Mouse (Mus musculus): ENCODE measurements around the gene Atf7. TPM values are rescaled to one million over a fixed set of nuclear protein-coding genes. Genes with fewer than 3 reads are reported as not detected.

Gene Atf7
- polyA plus RNA-seq, 1 experiment from 2014 or later, result 46.2 TPM

- ATAC-seq (ENCODE audit: insufficient number of reproducible peaks, insufficient read depth, low FRiP score, low TSS enrichment, low read depth), result no peak
- Histone ChIP-seq H3K4me1 (peaks cover 19% of the 10 kb centered on the region), H3K9ac (0 out of 2 replicates have a peak overlapping the region, but pooled peaks have one; percentile 7), H3K27me3 (no peaks in the 10 kb centered on the region), H3K9me3 (no peaks in the 10 kb centered on the region), H3K4me2 (no peak overlapping the region), H3K36me3 (peaks cover 43% of the 10 kb centered on the region), H3K4me3 (no peak overlapping the region), H3K27ac (no peak overlapping the region)
- WGBS, result 77% methylated on average over 4 of the region's 4 CpGs
These were observed 104.8 kb downstream of the Atf7 start for GRCm38 (mm10) chr15:102520416-102520815.

- no peak for ATAC-seq (ENCODE audit: insufficient number of reproducible peaks, insufficient read depth, low FRiP score, low TSS enrichment, low read depth)
- H3K9me3 ChIP-seq, result no peaks in the 10 kb centered on the region
- peaks cover 41% of the 10 kb centered on the region for H3K36me3 ChIP-seq
- H3K4me3 ChIP-seq, result peak overlapping the region; percentile 70
- peak overlapping the region; percentile 89 for H3K9ac ChIP-seq
- H3K27me3 ChIP-seq, result no peaks in the 10 kb centered on the region
- H3K27ac ChIP-seq, result peak overlapping the region; percentile 100
- H3K4me2 ChIP-seq, result peak overlapping the region; percentile 88
- H3K4me1 ChIP-seq, result peaks cover 26% of the 10 kb centered on the region
- 64% methylated on average over 17 of the region's 17 CpGs for WGBS
These were observed 105.8 kb downstream of the Atf7 start for GRCm38 (mm10) chr15:102519211-102520141.

- H3K9me3 ChIP-seq, result no peaks in the 10 kb centered on the region
- 20% methylated on average over 9 of the region's 9 CpGs for WGBS
- peak overlapping the region; percentile 100 for H3K27ac ChIP-seq
- peak overlapping the region; percentile 88 for H3K4me2 ChIP-seq
- no peak for ATAC-seq (ENCODE audit: insufficient number of reproducible peaks, insufficient read depth, low FRiP score, low TSS enrichment, low read depth)
- peak overlapping the region; percentile 70 for H3K4me3 ChIP-seq
- peaks cover 26% of the 10 kb centered on the region for H3K4me1 ChIP-seq
- H3K36me3 ChIP-seq, result peaks cover 34% of the 10 kb centered on the region
- H3K9ac ChIP-seq, result peak overlapping the region; percentile 89
- no peaks in the 10 kb centered on the region for H3K27me3 ChIP-seq
These were observed 106.4 kb downstream of the Atf7 start for GRCm38 (mm10) chr15:102518859-102519201.

- under 1% methylated on average over 60 of the region's 60 CpGs for WGBS
- ATAC-seq (ENCODE audit: insufficient number of reproducible peaks, insufficient read depth, low FRiP score, low TSS enrichment, low read depth), result peak; percentile 92
- H3K9me3 ChIP-seq, result no peaks in the 10 kb centered on the region
These were observed 107.0 kb downstream of the Atf7 start, which contains the start of gene Tarbp2 for GRCm38 (mm10) chr15:102517976-102518858. TSS of gene Tarbp2 (plus strand) at chr15:102518192.

GRCm38 (mm10) chr15:102517631-102517975, 107.7 kb downstream of the Atf7 start:
- WGBS, result under 1% methylated on average over 10 of the region's 10 CpGs
- peak overlapping the region; percentile 83 for H3K9ac ChIP-seq
- no peaks in the 10 kb centered on the region for H3K27me3 ChIP-seq
- H3K36me3 ChIP-seq, result peaks cover 25% of the 10 kb centered on the region
- H3K27ac ChIP-seq, result peak overlapping the region; percentile 100
- H3K4me3 ChIP-seq, result peak overlapping the region; percentile 70
- H3K4me1 ChIP-seq, result peaks cover 30% of the 10 kb centered on the region
- no peak for ATAC-seq (ENCODE audit: insufficient number of reproducible peaks, insufficient read depth, low FRiP score, low TSS enrichment, low read depth)
- no peaks in the 10 kb centered on the region for H3K9me3 ChIP-seq
- H3K4me2 ChIP-seq, result peak overlapping the region; percentile 88

More at GRCm38 (mm10) chr15:102517976-102518858, 107.0 kb downstream of the Atf7 start, which contains the start of gene Tarbp2:
- Histone ChIP-seq H3K9ac (peak within 1 kb of the TSS; percentile 89), H3K4me2 (peak within 1 kb of the TSS; percentile 88), H3K4me3 (peak within 1 kb of the TSS; percentile 70), H3K27me3 (no peaks in the 10 kb centered on the region), H3K4me1 (peaks cover 26% of the 10 kb centered on the region), H3K36me3 (peaks cover 30% of the 10 kb centered on the region), H3K27ac (peak within 1 kb of the TSS; percentile 100)

- peak within 1 kb of the TSS; percentile 83 for H3K9ac ChIP-seq
These were observed 108.4 kb downstream of the Atf7 start, which contains the start of gene Map3k12 for GRCm38 (mm10) chr15:102516728-102517404. TSS of gene Map3k12 (minus strand) at chr15:102517064.

DNA sequence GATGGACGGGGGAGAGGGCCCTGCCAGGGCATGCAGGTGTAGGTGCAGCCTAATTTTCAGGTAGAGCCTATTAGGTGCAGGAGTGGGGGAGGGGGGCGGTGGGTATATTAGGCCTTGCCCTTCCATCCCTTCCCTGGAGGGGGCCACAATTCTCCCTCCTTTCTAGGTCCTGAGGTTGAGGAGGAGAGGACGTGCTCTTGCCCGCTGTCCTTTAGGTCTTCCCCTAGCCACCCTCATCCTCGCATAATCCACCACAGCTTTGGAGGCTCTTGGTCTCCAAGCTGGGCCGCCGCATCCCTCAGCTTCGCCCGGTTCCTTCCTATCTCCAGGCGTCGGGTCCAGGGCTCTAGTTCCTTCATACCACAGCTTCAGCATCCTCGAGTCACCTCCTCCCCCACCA, 109.0 kb downstream of the Atf7 start:
- Histone ChIP-seq H3K4me3 (peak overlapping the region; percentile 70), H3K4me1 (peaks cover 43% of the 10 kb centered on the region), H3K9me3 (no peaks in the 10 kb centered on the region), H3K4me2 (peak overlapping the region; percentile 88), H3K36me3 (peaks cover 12% of the 10 kb centered on the region), H3K9ac (peak overlapping the region; percentile 83), H3K27ac (peak overlapping the region; percentile 100), H3K27me3 (no peaks in the 10 kb centered on the region)
- ATAC-seq (ENCODE audit: insufficient number of reproducible peaks, insufficient read depth, low FRiP score, low TSS enrichment, low read depth), result no peak
- under 1% methylated on average over 12 of the region's 12 CpGs for WGBS

More at GRCm38 (mm10) chr15:102516728-102517404, 108.4 kb downstream of the Atf7 start, which contains the start of gene Map3k12:
- H3K27me3 ChIP-seq, result no peaks in the 10 kb centered on the region
- H3K27ac ChIP-seq, result peak within 1 kb of the TSS; percentile 100
- no peaks in the 10 kb centered on the region for H3K9me3 ChIP-seq
- peak within 1 kb of the TSS; percentile 70 for H3K4me3 ChIP-seq
- peak within 1 kb of the TSS; percentile 88 for H3K4me2 ChIP-seq
- under 1% methylated on average over 43 of the region's 43 CpGs for WGBS
- ATAC-seq (ENCODE audit: insufficient number of reproducible peaks, insufficient read depth, low FRiP score, low TSS enrichment, low read depth), result no peak
- H3K36me3 ChIP-seq, result peaks cover 18% of the 10 kb centered on the region
- peaks cover 37% of the 10 kb centered on the region for H3K4me1 ChIP-seq

DNA sequence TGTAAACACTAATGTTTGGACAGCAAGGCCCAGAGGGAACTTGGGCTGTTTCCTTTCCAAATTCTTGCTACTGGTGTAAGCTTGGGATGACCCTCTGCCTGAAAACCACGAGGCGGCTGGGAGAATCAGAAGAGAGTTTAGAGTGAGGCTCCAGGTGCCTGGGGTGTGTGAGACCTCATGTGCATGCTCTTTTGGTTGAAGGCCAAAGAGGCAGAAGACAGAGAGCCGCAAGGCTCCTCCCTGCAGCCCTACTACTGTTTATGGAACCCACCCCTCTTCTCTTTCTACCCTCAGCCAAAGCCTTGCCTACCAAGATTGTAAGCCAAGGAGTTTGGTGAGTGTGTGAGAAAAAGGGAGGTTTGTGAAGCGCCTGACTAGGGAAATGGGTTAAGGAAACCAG, 109.5 kb downstream of the Atf7 start:
- ATAC-seq (ENCODE audit: insufficient number of reproducible peaks, insufficient read depth, low FRiP score, low TSS enrichment, low read depth), result no peak
- Histone ChIP-seq H3K36me3 (peaks cover 7% of the 10 kb centered on the region), H3K9ac (peak overlapping the region; percentile 83), H3K4me3 (peak overlapping the region; percentile 70), H3K4me2 (peak overlapping the region; percentile 88), H3K27me3 (no peaks in the 10 kb centered on the region), H3K4me1 (peaks cover 48% of the 10 kb centered on the region), H3K27ac (peak overlapping the region; percentile 100; the same call in 1 of the 2 replicates), H3K9me3 (no peaks in the 10 kb centered on the region)
- 44% methylated on average over 4 of the region's 4 CpGs for WGBS

DNA sequence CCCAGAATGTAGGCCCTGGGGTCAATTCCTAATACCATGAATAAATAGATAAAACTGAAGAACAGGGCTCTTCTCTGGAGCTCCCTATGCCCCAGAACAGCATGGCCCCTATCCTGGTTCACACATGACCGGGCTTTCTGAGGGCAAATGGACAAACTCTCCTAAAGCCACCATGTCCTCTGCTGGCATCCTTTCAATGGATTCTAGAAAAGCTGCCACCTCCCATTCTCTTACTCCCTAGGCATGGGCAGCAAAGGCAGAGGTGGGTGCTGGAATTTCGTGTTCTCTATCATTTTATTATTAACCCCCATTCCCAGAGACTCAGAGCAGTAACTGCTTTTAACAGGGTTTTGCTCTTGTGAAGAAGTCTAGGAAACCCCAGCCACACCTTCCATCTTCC, 110.0 kb downstream of the Atf7 start:
- Histone ChIP-seq H3K4me3 (peak overlapping the region; percentile 70; the same call in 1 of the 2 replicates), H3K4me1 (peaks cover 49% of the 10 kb centered on the region)

GRCm38 (mm10) chr15:102513004-102513403, 112.3 kb downstream of the Atf7 start:
- Histone ChIP-seq H3K9me3 (no peaks in the 10 kb centered on the region), H3K4me1 (peaks cover 48% of the 10 kb centered on the region), H3K9ac (0 out of 2 replicates have a peak overlapping the region, but pooled peaks have one; percentile 80), H3K4me2 (no peak overlapping the region), H3K27ac (no peak overlapping the region), H3K27me3 (no peaks in the 10 kb centered on the region), H3K36me3 (no peaks in the 10 kb centered on the region; the same call in 1 of the 2 replicates), H3K4me3 (no peak overlapping the region)
- 77% methylated on average over 3 of the region's 3 CpGs for WGBS
- no peak for ATAC-seq (ENCODE audit: insufficient number of reproducible peaks, insufficient read depth, low FRiP score, low TSS enrichment, low read depth)

More for the DNA sequence above, 110.0 kb downstream of the Atf7 start:
- no peaks in the 10 kb centered on the region for H3K27me3 ChIP-seq
- H3K9ac ChIP-seq, result no peak overlapping the region
- peak overlapping the region; percentile 88 for H3K4me2 ChIP-seq
- 82% methylated on average over 2 of the region's 2 CpGs for WGBS
- no peaks in the 10 kb centered on the region for H3K9me3 ChIP-seq
- no peak overlapping the region for H3K27ac ChIP-seq
- H3K36me3 ChIP-seq, result 0 out of 2 replicates have a peak, but pooled peaks cover 2% of the 10 kb centered on the region
- ATAC-seq (ENCODE audit: insufficient number of reproducible peaks, insufficient read depth, low FRiP score, low TSS enrichment, low read depth), result no peak

Data from embryonic facial prominence, embryonic 13.5 days (tissue).